Mouse (Mus musculus): ENCODE results near the gene Upb1.
"Not testable (repeated sequence)": the region's sequence is repeated elsewhere in the genome, so short reads cannot be mapped to it uniquely, and the experiment has no call there.

GRCm38 (mm10) chr10:75353838-75354241 lies 47.1 kb upstream of the Upb1 start:
- not testable (repeated sequence) for TF ChIP-seq CTCF, EP300 (IDR thresholded peaks at IDR 0.05; ENCODE audit: low read depth)

All from liver, postnatal 0 days (tissue).